Mouse (Mus musculus) kidney, postnatal 10 days (tissue): ENCODE measurements at regions not wholly inside any gene's neighbourhood (a gene's known extent, or its start where the extent isn't known, plus 50 kb on each side); places are given as distances from the start of the nearest gene placed in this dataset.

Experiments used
- DNase-seq: peaks from one replicate; pipeline ENCODE4 v3.0.0; 2021; ENCODE audit warnings: mixed read lengths

DNA sequence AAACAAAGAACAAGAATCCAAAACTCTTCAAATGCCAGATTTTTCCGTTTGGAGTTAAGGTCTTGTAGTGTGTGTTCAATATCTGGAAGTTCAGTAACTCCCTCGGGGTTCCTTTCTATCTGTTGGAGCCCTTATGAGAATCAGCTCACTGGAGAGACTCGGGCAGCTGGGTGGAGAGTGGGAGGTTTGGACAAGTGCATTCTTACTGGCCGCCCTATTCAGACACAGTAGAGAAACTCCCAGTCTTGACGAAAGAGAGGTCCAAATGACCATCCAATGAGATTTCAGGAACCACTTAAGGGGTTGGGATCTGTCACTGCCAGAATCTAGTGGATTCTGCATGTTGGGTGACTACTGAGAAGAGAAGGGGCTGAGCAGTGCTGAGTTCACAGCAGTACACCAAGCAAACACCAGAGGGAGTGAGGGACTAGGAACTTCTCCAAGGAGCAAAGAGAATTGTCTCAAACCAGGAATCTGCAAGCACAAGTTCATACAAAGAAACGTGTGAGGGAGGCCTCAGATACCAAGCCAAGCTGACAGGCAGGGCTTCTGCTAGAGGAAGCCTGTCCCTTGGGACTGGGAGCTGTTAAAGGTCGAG is 310.0 kb upstream of the Magi2 start:
- peak; percentile 68 for DNase-seq

DNA sequence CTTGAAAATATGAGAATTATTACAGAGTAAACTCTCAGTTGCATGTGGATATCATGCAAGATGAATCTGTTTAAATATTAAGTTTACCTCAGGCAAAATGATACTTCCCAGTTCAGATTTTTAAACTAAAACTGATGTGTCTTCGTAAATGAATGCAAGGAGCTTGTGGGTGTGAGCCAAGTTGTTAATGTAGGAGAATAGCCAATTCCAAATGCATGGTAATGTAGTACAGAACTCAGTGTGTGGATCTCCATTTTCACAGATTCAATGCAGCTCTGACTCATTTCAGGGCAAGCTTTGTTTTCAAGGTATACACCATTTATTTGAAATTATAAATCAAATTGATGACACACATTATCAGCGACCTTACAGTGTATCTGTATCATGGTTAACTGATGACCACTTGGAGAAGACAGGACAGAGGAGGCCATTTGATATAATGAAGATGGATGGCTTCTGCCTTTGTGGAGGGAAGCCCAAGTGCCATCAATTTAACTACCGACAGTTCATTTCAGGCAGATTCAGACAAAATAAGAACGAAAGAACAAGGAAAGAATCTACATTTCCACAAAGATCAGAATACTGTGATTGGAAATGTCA is 272.9 kb upstream of the Magi2 start:
- no peak for DNase-seq
